Mouse (Mus musculus) granulocyte monocyte progenitor cell, adult 5-6 weeks (primary cell): Measurements from ENCODE around the gene Pkhd1. TPM values are rescaled to one million over a fixed set of nuclear protein-coding genes. Genes with fewer than 3 reads are reported as not detected.

Experiments used
- ATAC-seq: replicated peaks from 2 replicates; pipeline ENCODE4 v1.8.0; 2016; ENCODE audit warnings: mild to moderate bottlenecking, moderate TSS enrichment, inconsistent platforms; ENCODE audit not compliant: poor library complexity, severe bottlenecking
- total RNA-seq, 2 experiments: library from RNA; stranded (forward) in 1 of 2; stranded (reverse) in 1 of 2; fragments of 200-712, 200-1000 nt in 1 of 2; fragments of >200 nt in 1 of 2; fragmentation: Nextera tagmentation in 1 of 2; gene quantifications; 2 replicates each; pipeline ENCODE4 v1.2.3; 2014 to 2017

The Pkhd1 gene
- total RNA-seq, 2 experiments from 2014 or later: not detected

DNA sequence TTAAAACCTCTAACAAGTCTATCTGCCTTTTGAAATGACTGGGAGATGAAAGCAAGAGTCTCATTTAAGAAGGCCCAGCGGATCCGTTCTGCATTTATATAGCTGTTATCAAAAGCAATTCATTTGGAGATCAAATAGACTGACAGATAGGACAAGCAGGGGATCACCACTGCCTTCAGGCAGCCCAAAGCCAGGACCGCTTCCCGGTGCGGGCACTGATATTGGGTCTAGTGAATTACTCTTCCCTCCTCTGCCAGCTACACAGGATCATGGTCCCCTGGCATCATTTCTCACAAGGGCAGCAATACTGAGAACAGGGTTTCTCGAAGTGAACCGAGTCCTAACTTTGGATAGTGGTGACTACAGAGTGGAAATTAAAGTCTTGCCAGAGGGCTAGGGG, 582.6 kb downstream of the Pkhd1 start:
- no peak for ATAC-seq

GRCm38 (mm10) chr1:20018198-20018925, 599.5 kb downstream of the Pkhd1 start:
- ATAC-seq: no peak

DNA sequence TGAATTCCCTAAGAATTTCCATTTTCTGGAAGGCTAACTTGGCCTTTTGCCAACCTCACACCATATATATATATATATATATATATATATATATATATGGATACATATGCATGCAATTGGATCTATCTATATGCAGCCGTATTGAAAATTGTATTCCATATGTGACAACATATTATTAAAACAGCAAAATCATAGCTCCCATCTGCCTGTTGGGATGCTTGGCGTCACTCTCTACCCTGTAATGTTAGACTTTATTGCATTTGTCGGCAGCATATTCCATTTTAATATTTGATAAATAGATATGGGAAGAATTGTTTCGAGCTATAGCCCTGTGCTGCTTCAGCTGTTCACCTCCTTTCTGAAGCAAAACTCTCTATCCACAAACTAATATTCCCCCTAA, 600.2 kb downstream of the Pkhd1 start:
- ATAC-seq: no peak

Other genes starting within 250 kb of the Pkhd1 start
- gene Il17a, start 112.8 kb upstream of the Pkhd1 start, total RNA-seq (2014; fragmentation: Nextera tagmentation): not detected in 2 replicates
- gene Il17a, start 112.8 kb upstream of the Pkhd1 start, total RNA-seq (2017): not detected in 2 replicates
- not detected in 2 replicates for gene Il17f, start 172.6 kb upstream of the Pkhd1 start, total RNA-seq (2014; fragmentation: Nextera tagmentation)
- gene Il17f, start 172.6 kb upstream of the Pkhd1 start, total RNA-seq (2017): not detected in 2 replicates
- gene Mcm3, start 202.2 kb upstream of the Pkhd1 start, total RNA-seq (2014; fragmentation: Nextera tagmentation): 499 and 569 TPM in 2 replicates
- gene Mcm3, start 202.2 kb upstream of the Pkhd1 start, total RNA-seq (2017): 251 and 264 TPM in 2 replicates